10 mouse cellular contexts compared by ENCODE assay signal in genomic region chr19:4037154-4037787, GRCm38 (mm10). TPM values are rescaled to one million over a fixed set of nuclear protein-coding genes. Genes with fewer than 3 reads are reported as not detected.
DNase-seq lines count a peak whose midpoint lies in the region; ATAC-seq and TF ChIP-seq lines count a peak whose summit lies in the region.
"Not testable (repeated sequence)": the region's sequence is repeated elsewhere in the genome, so short reads cannot be mapped to it uniquely, and the experiment has no call there.
"Had no signal": no experiment of that assay in that cellular context is flagged by ENCODE, and none has a peak within 500 bp of the region (broad histone marks: within the 10 kb centered on the region; RNA-seq: fewer than 3 reads in every experiment).

No protein-coding gene starts in this region.

- not testable (repeated sequence) for DNase-seq in CH12.LX (ENCODE audit: extremely low read depth); forebrain, postnatal 0 days; hindbrain, embryonic 11.5 days (ENCODE audit: low spot score)
- peak; percentile 27 for DNase-seq in midbrain, embryonic 10.5 days (ENCODE audit: low spot score)

- WGBS in embryonic facial prominence, embryonic 12.5 days: 25% methylated on average over 8 of the region's 8 CpGs
- 23% methylated on average over 7 of the region's 8 CpGs for WGBS in forebrain, postnatal 0 days
- 29% methylated on average over 7 of the region's 8 CpGs for WGBS in hindbrain, embryonic 11.5 days
- WGBS in kidney, embryonic 15.5 days: 23% methylated on average over 7 of the region's 8 CpGs
- WGBS in liver, embryonic 12.5 days (ENCODE audit: insufficient replicate concordance): 23% methylated on average over 7 of the region's 8 CpGs
- WGBS in midbrain, embryonic 10.5 days: 27% methylated on average over 7 of the region's 8 CpGs
- WGBS in neural tube, embryonic 15.5 days: 27% methylated on average over 8 of the region's 8 CpGs

- H3K27me3 ChIP-seq in CH12.LX (replicated peaks); embryonic facial prominence, embryonic 12.5 days; forebrain, postnatal 0 days (ENCODE audit: insufficient read depth, low read length); hindbrain, embryonic 11.5 days (ENCODE audit: control insufficient read depth, insufficient read depth, low read length); kidney, embryonic 15.5 days; liver, embryonic 12.5 days (replicated peaks); midbrain, embryonic 10.5 days (ENCODE audit: low read depth, poor library complexity, severe bottlenecking); neural tube, embryonic 15.5 days (replicated peaks): not testable (repeated sequence)

- not testable (repeated sequence) for TF ChIP-seq POLR2A in CH12.LX (IDR thresholded peaks at IDR 0.05; ENCODE audit: low read depth, low read length)

- H3K9ac ChIP-seq in CH12.LX (ENCODE audit: insufficient read depth, low read depth): peak overlapping the region; percentile 76
- H3K9ac ChIP-seq in embryonic facial prominence, embryonic 12.5 days: peak overlapping the region; percentile 84
- H3K9ac ChIP-seq in forebrain, postnatal 0 days: peak overlapping the region; percentile 70
- peak overlapping the region; percentile 70 for H3K9ac ChIP-seq in hindbrain, embryonic 11.5 days (ENCODE audit: low read depth, low read length)
- peak overlapping the region; percentile 66 for H3K9ac ChIP-seq in kidney, embryonic 15.5 days
- H3K9ac ChIP-seq in liver, embryonic 12.5 days: peak overlapping the region; percentile 76
- peak overlapping the region; percentile 80 for H3K9ac ChIP-seq in neural tube, embryonic 15.5 days (replicated peaks)

- dilution Hi-C loops in CH12.LX (cut with MboI; ENCODE audit: extremely low pct_ligation_motif_present, extremely low pct_unique_long_range_greater_than_20kb, low sequenced_read_pairs): not testable (repeated sequence)

- peaks cover 4 to 15% of the 10 kb centered on the region in 2 experiments for H3K36me3 ChIP-seq in CH12.LX (replicated peaks in 1 of 2; ENCODE audit: control insufficient read depth in 1 of 2, insufficient read depth in 1 of 2, low read length in 1 of 2)
- H3K36me3 ChIP-seq in embryonic facial prominence, embryonic 12.5 days; forebrain, postnatal 0 days (ENCODE audit: insufficient read depth); hindbrain, embryonic 11.5 days (ENCODE audit: control insufficient read depth, insufficient read depth, low read length); kidney, embryonic 15.5 days; liver, embryonic 12.5 days; neural tube, embryonic 15.5 days: not testable (repeated sequence)
- H3K36me3 ChIP-seq in midbrain, embryonic 10.5 days: peaks cover 12% of the 10 kb centered on the region

- not testable (repeated sequence) for TF ChIP-seq EP300 in CH12.LX (IDR thresholded peaks at IDR 0.05; ENCODE audit: low read length)

- H3K4me2 ChIP-seq in CH12.LX (ENCODE audit: insufficient read depth, low read depth, poor library complexity, severe bottlenecking): peak overlapping the region; percentile 94
- H3K4me2 ChIP-seq in embryonic facial prominence, embryonic 12.5 days (replicated peaks): peak overlapping the region; percentile 71
- peak overlapping the region; percentile 70 for H3K4me2 ChIP-seq in forebrain, postnatal 0 days (ENCODE audit: low read depth)
- H3K4me2 ChIP-seq in hindbrain, embryonic 11.5 days (replicated peaks; ENCODE audit: low read depth, low read length): peak overlapping the region; percentile 66
- peak overlapping the region; percentile 76 for H3K4me2 ChIP-seq in kidney, embryonic 15.5 days
- H3K4me2 ChIP-seq in liver, embryonic 12.5 days: peak overlapping the region; percentile 79
- peak overlapping the region; percentile 70 for H3K4me2 ChIP-seq in neural tube, embryonic 15.5 days

- in situ Hi-C loops in CH12.LX (cut with MboI; ENCODE audit: low pct_ligation_motif_present, low pct_unique_long_range_greater_than_20kb, low sequenced_read_pairs): not testable (repeated sequence)

- peak overlapping the region; percentile 70 to 92 (median 76) for H3K4me3 ChIP-seq in CH12.LX (replicated peaks in 1 of 3; ENCODE audit: low read depth in 2 of 3, low read length in 2 of 3, poor library complexity in 1 of 3)
- peak overlapping the region; percentile 61 for H3K4me3 ChIP-seq in embryonic facial prominence, embryonic 12.5 days
- peak overlapping the region; percentile 62 for H3K4me3 ChIP-seq in forebrain, postnatal 0 days (ENCODE audit: low read depth, low read length)
- peak overlapping the region; percentile 61 for H3K4me3 ChIP-seq in hindbrain, embryonic 11.5 days (ENCODE audit: low read depth, low read length)
- H3K4me3 ChIP-seq in kidney, embryonic 15.5 days (replicated peaks): peak overlapping the region; percentile 66
- peak overlapping the region; percentile 68 for H3K4me3 ChIP-seq in liver, embryonic 12.5 days
- peak overlapping the region; percentile 78 for H3K4me3 ChIP-seq in midbrain, embryonic 10.5 days
- peak overlapping the region; percentile 63 for H3K4me3 ChIP-seq in neural tube, embryonic 15.5 days (replicated peaks)

- H3K9me3 ChIP-seq in CH12.LX (replicated peaks; ENCODE audit: low read length); embryonic facial prominence, embryonic 12.5 days; forebrain, postnatal 0 days (ENCODE audit: low read length); hindbrain, embryonic 11.5 days (ENCODE audit: control insufficient read depth, low read length); kidney, embryonic 15.5 days (replicated peaks); liver, embryonic 12.5 days (replicated peaks); midbrain, embryonic 10.5 days (replicated peaks); neural tube, embryonic 15.5 days (replicated peaks): not testable (repeated sequence)

- not testable (repeated sequence) for TF ChIP-seq RAD21 in CH12.LX (IDR thresholded peaks at IDR 0.05; ENCODE audit: low read depth, low read length)

- H3K27ac ChIP-seq in CH12.LX (ENCODE audit: insufficient read depth, low read depth): 0 out of 2 replicates have a peak overlapping the region, but pooled peaks have one; percentile 22
- H3K27ac ChIP-seq in embryonic facial prominence, embryonic 12.5 days: peak overlapping the region; percentile 83
- H3K27ac ChIP-seq in forebrain, postnatal 0 days (ENCODE audit: low read depth, low read length): peak overlapping the region; percentile 67
- H3K27ac ChIP-seq in hindbrain, embryonic 11.5 days (ENCODE audit: low read depth, low read length): not testable (repeated sequence)
- peak overlapping the region; percentile 83 for H3K27ac ChIP-seq in kidney, embryonic 15.5 days
- peak overlapping the region; percentile 74 for H3K27ac ChIP-seq in liver, embryonic 12.5 days
- peak overlapping the region; percentile 93 for H3K27ac ChIP-seq in midbrain, embryonic 10.5 days (replicated peaks)
- H3K27ac ChIP-seq in neural tube, embryonic 15.5 days (replicated peaks): peak overlapping the region; percentile 67

- peaks cover 10 to 25% of the 10 kb centered on the region in 2 experiments for H3K4me1 ChIP-seq in CH12.LX (ENCODE audit: control insufficient read depth in 1 of 2, insufficient read depth in 2 of 2)
- not testable (repeated sequence) for H3K4me1 ChIP-seq in embryonic facial prominence, embryonic 12.5 days; forebrain, postnatal 0 days (ENCODE audit: insufficient read depth); hindbrain, embryonic 11.5 days (replicated peaks; ENCODE audit: control insufficient read depth, insufficient read depth, low read length)
- peaks cover 24% of the 10 kb centered on the region for H3K4me1 ChIP-seq in kidney, embryonic 15.5 days
- peaks cover 30% of the 10 kb centered on the region for H3K4me1 ChIP-seq in liver, embryonic 12.5 days
- peaks cover 27% of the 10 kb centered on the region for H3K4me1 ChIP-seq in midbrain, embryonic 10.5 days
- peaks cover 20% of the 10 kb centered on the region for H3K4me1 ChIP-seq in neural tube, embryonic 15.5 days

- not testable (repeated sequence) for TF ChIP-seq CTCF in CH12.LX (conservative IDR thresholded peaks at IDR 0.05 in 1 of 2, IDR thresholded peaks at IDR 0.05 in 1 of 2; ENCODE audit: low read depth in 2 of 2, low read length in 2 of 2); forebrain, postnatal 0 days (IDR thresholded peaks at IDR 0.05; ENCODE audit: low read depth)

- not testable (repeated sequence) for H3K79me2 ChIP-seq in CH12.LX (replicated peaks; ENCODE audit: control insufficient read depth, extremely low read depth, insufficient read depth, poor library complexity, severe bottlenecking)

- 0 out of 2 replicates have a peak, but pooled peaks have one; percentile 23 for ATAC-seq in embryonic facial prominence, embryonic 12.5 days (ENCODE audit: insufficient number of reproducible peaks, insufficient read depth, low FRiP score, low TSS enrichment)
- ATAC-seq in forebrain, postnatal 0 days: peak; percentile 57
- peak; percentile 38; the same call in 1 of the 2 replicates for ATAC-seq in hindbrain, embryonic 11.5 days (ENCODE audit: low FRiP score)
- 0 out of 2 replicates have a peak, but pooled peaks have one; percentile 31 for ATAC-seq in kidney, embryonic 15.5 days (replicated peaks; ENCODE audit: low FRiP score)
- peak; percentile 21 for ATAC-seq in liver, embryonic 12.5 days
- ATAC-seq in neural tube, embryonic 15.5 days (ENCODE audit: low FRiP score): peak; percentile 69; the same call in 1 of the 2 replicates

RNA-seq across cellular contexts. Expression of gene Gstp1, which starts 0.5 kb away (rescaled TPM):
- total RNA-seq in CH12.LX (2012; rRNA removed): 529 and 544 TPM in 2 replicates
- total RNA-seq in CH12.LX (2014; rRNA removed): 333 and 343 TPM in 2 replicates
- polyA plus RNA-seq in CH12.LX (2012; ENCODE audit: insufficient read length, low read depth): 468 and 696 TPM in 2 replicates
- polyA plus RNA-seq in embryonic facial prominence, embryonic 12.5 days (2016; fragmentation: Nextera tagmentation; extraction: Ambion mirVana): 540 and 544 TPM in 2 replicates
- total RNA-seq in forebrain, postnatal 0 days (2014; rRNA removed): 245 and 296 TPM in 2 replicates
- 619 and 642 TPM in 2 replicates for polyA plus RNA-seq in forebrain, postnatal 0 days (2015; fragmentation: Nextera tagmentation; extraction: Ambion mirVana)
- polyA plus RNA-seq in hindbrain, embryonic 11.5 days (2014; fragmentation: Nextera tagmentation; extraction: Ambion mirVana): 343 and 348 TPM in 2 replicates
- polyA plus RNA-seq in kidney, embryonic 15.5 days (2015; fragmentation: Nextera tagmentation; extraction: Ambion mirVana): 529 and 563 TPM in 2 replicates
- polyA plus RNA-seq in liver, embryonic 12.5 days (2016; fragmentation: Nextera tagmentation; extraction: Ambion mirVana): 583 and 622 TPM in 2 replicates
- 400 and 417 TPM in 2 replicates for polyA plus RNA-seq in midbrain, embryonic 10.5 days (2016; fragmentation: Nextera tagmentation; extraction: Ambion mirVana)
- 552 and 568 TPM in 2 replicates for polyA plus RNA-seq in neural tube, embryonic 15.5 days (2015; fragmentation: Nextera tagmentation; extraction: Ambion mirVana)

RNA-seq across cellular contexts. Expression of gene Gstp2, which starts 8.6 kb away (rescaled TPM):
- total RNA-seq in CH12.LX (2012; rRNA removed) (6.0 and 21.1 TPM in 2 replicates), CH12.LX (2014; rRNA removed) (not detected in 2 replicates)
- 1.4 and 2.4 TPM in 2 replicates for polyA plus RNA-seq in CH12.LX (2012; ENCODE audit: insufficient read length, low read depth)
- 2.8 and 11.5 TPM in 2 replicates for polyA plus RNA-seq in embryonic facial prominence, embryonic 12.5 days (2016; fragmentation: Nextera tagmentation; extraction: Ambion mirVana)
- 2.7 TPM in 1 of 2 replicates, not detected in the other for total RNA-seq in forebrain, postnatal 0 days (2014; rRNA removed)
- polyA plus RNA-seq in forebrain, postnatal 0 days (2015; fragmentation: Nextera tagmentation; extraction: Ambion mirVana): 0.54 and 2.5 TPM in 2 replicates
- 1.1 and 2.9 TPM in 2 replicates for polyA plus RNA-seq in hindbrain, embryonic 11.5 days (2014; fragmentation: Nextera tagmentation; extraction: Ambion mirVana)
- 2.4 and 14.9 TPM in 2 replicates for polyA plus RNA-seq in kidney, embryonic 15.5 days (2015; fragmentation: Nextera tagmentation; extraction: Ambion mirVana)
- polyA plus RNA-seq in liver, embryonic 12.5 days (2016; fragmentation: Nextera tagmentation; extraction: Ambion mirVana): 6.2 and 7.3 TPM in 2 replicates
- 1.0 and 2.8 TPM in 2 replicates for polyA plus RNA-seq in midbrain, embryonic 10.5 days (2016; fragmentation: Nextera tagmentation; extraction: Ambion mirVana)
- polyA plus RNA-seq in neural tube, embryonic 15.5 days (2015; fragmentation: Nextera tagmentation; extraction: Ambion mirVana): 1.9 and 7.6 TPM in 2 replicates

RNA-seq across cellular contexts. Expression of gene Gstp3, which starts 22.1 kb away (rescaled TPM):
- total RNA-seq in CH12.LX (2012; rRNA removed): 0.46 and 1.4 TPM in 2 replicates
- not detected in 2 replicates for total RNA-seq in CH12.LX (2014; rRNA removed)
- polyA plus RNA-seq in CH12.LX (2012; ENCODE audit: insufficient read length, low read depth): not detected in 2 replicates
- not detected in 2 replicates for polyA plus RNA-seq in embryonic facial prominence, embryonic 12.5 days (2016; fragmentation: Nextera tagmentation; extraction: Ambion mirVana)
- total RNA-seq in forebrain, postnatal 0 days (2014; rRNA removed): not detected in 2 replicates
- polyA plus RNA-seq in forebrain, postnatal 0 days (2015; fragmentation: Nextera tagmentation; extraction: Ambion mirVana): not detected in 2 replicates
- not detected in 2 replicates for polyA plus RNA-seq in hindbrain, embryonic 11.5 days (2014; fragmentation: Nextera tagmentation; extraction: Ambion mirVana)
- polyA plus RNA-seq in kidney, embryonic 15.5 days (2015; fragmentation: Nextera tagmentation; extraction: Ambion mirVana): 0.73 and 1.4 TPM in 2 replicates
- polyA plus RNA-seq in liver, embryonic 12.5 days (2016; fragmentation: Nextera tagmentation; extraction: Ambion mirVana): 15.0 and 18.5 TPM in 2 replicates
- 0.23 TPM in 1 of 2 replicates, not detected in the other for polyA plus RNA-seq in midbrain, embryonic 10.5 days (2016; fragmentation: Nextera tagmentation; extraction: Ambion mirVana)
- polyA plus RNA-seq in neural tube, embryonic 15.5 days (2015; fragmentation: Nextera tagmentation; extraction: Ambion mirVana): 1.1 TPM in 1 of 2 replicates, not detected in the other
- total RNA-seq: heart, adult 18-20 months; left cerebral cortex, postnatal 4 days had no signal

RNA-seq across cellular contexts. Expression of gene Ndufv1, which starts 24.7 kb away (rescaled TPM):
- total RNA-seq in CH12.LX (2012; rRNA removed) (183 TPM in 2 replicates), CH12.LX (2014; rRNA removed) (119 TPM in 2 replicates)
- 133 and 136 TPM in 2 replicates for polyA plus RNA-seq in CH12.LX (2012; ENCODE audit: insufficient read length, low read depth)
- 188 and 201 TPM in 2 replicates for polyA plus RNA-seq in embryonic facial prominence, embryonic 12.5 days (2016; fragmentation: Nextera tagmentation; extraction: Ambion mirVana)
- total RNA-seq in forebrain, postnatal 0 days (2014; rRNA removed): 250 and 281 TPM in 2 replicates
- polyA plus RNA-seq in forebrain, postnatal 0 days (2015; fragmentation: Nextera tagmentation; extraction: Ambion mirVana): 268 TPM in 2 replicates
- 188 and 201 TPM in 2 replicates for polyA plus RNA-seq in hindbrain, embryonic 11.5 days (2014; fragmentation: Nextera tagmentation; extraction: Ambion mirVana)
- polyA plus RNA-seq in kidney, embryonic 15.5 days (2015; fragmentation: Nextera tagmentation; extraction: Ambion mirVana): 220 and 237 TPM in 2 replicates
- 186 and 187 TPM in 2 replicates for polyA plus RNA-seq in liver, embryonic 12.5 days (2016; fragmentation: Nextera tagmentation; extraction: Ambion mirVana)
- 188 and 207 TPM in 2 replicates for polyA plus RNA-seq in midbrain, embryonic 10.5 days (2016; fragmentation: Nextera tagmentation; extraction: Ambion mirVana)
- polyA plus RNA-seq in neural tube, embryonic 15.5 days (2015; fragmentation: Nextera tagmentation; extraction: Ambion mirVana): 262 and 279 TPM in 2 replicates

RNA-seq across cellular contexts. Expression of gene Doc2g, which starts 34.2 kb away (rescaled TPM):
- 4.4 and 5.2 TPM in 2 replicates for total RNA-seq in CH12.LX (2012; rRNA removed)
- 2.1 and 2.7 TPM in 2 replicates for total RNA-seq in CH12.LX (2014; rRNA removed)
- polyA plus RNA-seq in CH12.LX (2012; ENCODE audit: insufficient read length, low read depth): 5.7 and 6.4 TPM in 2 replicates
- polyA plus RNA-seq in embryonic facial prominence, embryonic 12.5 days (2016; fragmentation: Nextera tagmentation; extraction: Ambion mirVana): 6.5 and 6.9 TPM in 2 replicates
- 16.0 and 17.8 TPM in 2 replicates for total RNA-seq in forebrain, postnatal 0 days (2014; rRNA removed)
- 5.7 and 6.3 TPM in 2 replicates for polyA plus RNA-seq in forebrain, postnatal 0 days (2015; fragmentation: Nextera tagmentation; extraction: Ambion mirVana)
- 1.5 and 1.9 TPM in 2 replicates for polyA plus RNA-seq in hindbrain, embryonic 11.5 days (2014; fragmentation: Nextera tagmentation; extraction: Ambion mirVana)
- polyA plus RNA-seq in kidney, embryonic 15.5 days (2015; fragmentation: Nextera tagmentation; extraction: Ambion mirVana): 5.0 and 5.1 TPM in 2 replicates
- 1.3 and 1.5 TPM in 2 replicates for polyA plus RNA-seq in liver, embryonic 12.5 days (2016; fragmentation: Nextera tagmentation; extraction: Ambion mirVana)
- polyA plus RNA-seq in midbrain, embryonic 10.5 days (2016; fragmentation: Nextera tagmentation; extraction: Ambion mirVana): 2.2 and 3.5 TPM in 2 replicates
- polyA plus RNA-seq in neural tube, embryonic 15.5 days (2015; fragmentation: Nextera tagmentation; extraction: Ambion mirVana): 6.0 and 6.7 TPM in 2 replicates
